Mouse (Mus musculus): ENCODE data around the gene Rps3. TPM values are rescaled to one million over a fixed set of nuclear protein-coding genes. Genes with fewer than 3 reads are reported as not detected.
A peak's percentile ranks its signal among the peaks of the same experiment; 100 is the strongest.

Gene Rps3
- polyA plus RNA-seq (2014; fragmentation: Nextera tagmentation; extraction: Ambion mirVana) = 870 and 995 TPM in 2 replicates

- ATAC-seq (ENCODE audit: low FRiP score, low TSS enrichment) = peak; percentile 97
- Histone ChIP-seq H3K9me3 (ENCODE audit: control insufficient read depth, low read length) (no peaks in the 10 kb centered on the region), H3K9ac (ENCODE audit: low read depth, low read length) (peak within 1 kb of the TSS; percentile 83), H3K4me2 (replicated peaks; ENCODE audit: low read depth, low read length) (peak within 1 kb of the TSS; percentile 86), H3K27me3 (ENCODE audit: control insufficient read depth, insufficient read depth, low read length) (no peaks in the 10 kb centered on the region), H3K36me3 (ENCODE audit: control insufficient read depth, insufficient read depth, low read length) (peaks cover 42% of the 10 kb centered on the region), H3K4me1 (ENCODE audit: control insufficient read depth, insufficient read depth, low read length) (peaks cover 27% of the 10 kb centered on the region), H3K4me3 (ENCODE audit: low read length) (peak within 1 kb of the TSS; percentile 91), H3K27ac (ENCODE audit: low read depth, low read length) (peak within 1 kb of the TSS; percentile 80)
- WGBS = under 1% methylated on average over 45 of the region's 45 CpGs
These were observed at the start of gene Rps3 for GRCm38 (mm10) chr7:99483271-99483923. TSS of gene Rps3 (minus strand) at chr7:99483738.

GRCm38 (mm10) chr7:99532526-99532925 is 49.0 kb upstream of the Rps3 start:
- Histone ChIP-seq H3K4me2 (replicated peaks; ENCODE audit: low read depth, low read length) (no peak overlapping the region), H3K9ac (ENCODE audit: low read depth, low read length) (no peak overlapping the region), H3K4me3 (ENCODE audit: low read length) (no peak overlapping the region), H3K27me3 (ENCODE audit: control insufficient read depth, insufficient read depth, low read length) (no peaks in the 10 kb centered on the region), H3K4me1 (ENCODE audit: control insufficient read depth, insufficient read depth, low read length) (peaks cover 27% of the 10 kb centered on the region), H3K27ac (ENCODE audit: low read depth, low read length) (no peak overlapping the region), H3K36me3 (ENCODE audit: control insufficient read depth, insufficient read depth, low read length) (no peaks in the 10 kb centered on the region), H3K9me3 (ENCODE audit: control insufficient read depth, low read length) (no peaks in the 10 kb centered on the region)
- ATAC-seq (ENCODE audit: low FRiP score, low TSS enrichment) = no peak
- 79% methylated on average over 4 of the region's 4 CpGs for WGBS

GRCm38 (mm10) chr7:99531408-99531970 is 48.0 kb upstream of the Rps3 start:
- 78% methylated on average over 3 of the region's 3 CpGs for WGBS
- H3K27me3 ChIP-seq (ENCODE audit: control insufficient read depth, insufficient read depth, low read length) = no peaks in the 10 kb centered on the region
- no peak for ATAC-seq (ENCODE audit: low FRiP score, low TSS enrichment)

GRCm38 (mm10) chr7:99529410-99529809 is 45.9 kb upstream of the Rps3 start:
- Histone ChIP-seq H3K36me3 (ENCODE audit: control insufficient read depth, insufficient read depth, low read length) (no peaks in the 10 kb centered on the region), H3K4me1 (ENCODE audit: control insufficient read depth, insufficient read depth, low read length) (peaks cover 12% of the 10 kb centered on the region), H3K27ac (ENCODE audit: low read depth, low read length) (no peak overlapping the region; the same call in 1 of the 2 replicates), H3K9ac (ENCODE audit: low read depth, low read length) (no peak overlapping the region), H3K4me2 (replicated peaks; ENCODE audit: low read depth, low read length) (no peak overlapping the region), H3K4me3 (ENCODE audit: low read length) (no peak overlapping the region), H3K9me3 (ENCODE audit: control insufficient read depth, low read length) (no peaks in the 10 kb centered on the region), H3K27me3 (ENCODE audit: control insufficient read depth, insufficient read depth, low read length) (no peaks in the 10 kb centered on the region)
- no peak for ATAC-seq (ENCODE audit: low FRiP score, low TSS enrichment)
- WGBS = 34% methylated on average over 5 of the region's 5 CpGs

More at GRCm38 (mm10) chr7:99531408-99531970, 48.0 kb upstream of the Rps3 start:
- H3K36me3 ChIP-seq (ENCODE audit: control insufficient read depth, insufficient read depth, low read length) = no peaks in the 10 kb centered on the region
- no peak overlapping the region for H3K4me3 ChIP-seq (ENCODE audit: low read length)
- H3K4me1 ChIP-seq (ENCODE audit: control insufficient read depth, insufficient read depth, low read length) = peaks cover 24% of the 10 kb centered on the region
- no peaks in the 10 kb centered on the region for H3K9me3 ChIP-seq (ENCODE audit: control insufficient read depth, low read length)
- H3K9ac ChIP-seq (ENCODE audit: low read depth, low read length) = no peak overlapping the region
- no peak overlapping the region for H3K4me2 ChIP-seq (replicated peaks; ENCODE audit: low read depth, low read length)
- H3K27ac ChIP-seq (ENCODE audit: low read depth, low read length) = no peak overlapping the region

GRCm38 (mm10) chr7:99528547-99528946 is 45.0 kb upstream of the Rps3 start:
- 40% methylated on average over 2 of the region's 2 CpGs for WGBS
- H3K27ac ChIP-seq (ENCODE audit: low read depth, low read length) = no peak overlapping the region
- H3K4me2 ChIP-seq (replicated peaks; ENCODE audit: low read depth, low read length) = no peak overlapping the region

GRCm38 (mm10) chr7:99523837-99524236 is 40.3 kb upstream of the Rps3 start:
- no peak for ATAC-seq (ENCODE audit: low FRiP score, low TSS enrichment)
- H3K4me1 ChIP-seq (ENCODE audit: control insufficient read depth, insufficient read depth, low read length) = no peaks in the 10 kb centered on the region

More at GRCm38 (mm10) chr7:99528547-99528946, 45.0 kb upstream of the Rps3 start:
- Histone ChIP-seq H3K27me3 (ENCODE audit: control insufficient read depth, insufficient read depth, low read length) (no peaks in the 10 kb centered on the region), H3K9ac (ENCODE audit: low read depth, low read length) (no peak overlapping the region), H3K4me1 (ENCODE audit: control insufficient read depth, insufficient read depth, low read length) (peaks cover 12% of the 10 kb centered on the region), H3K36me3 (ENCODE audit: control insufficient read depth, insufficient read depth, low read length) (no peaks in the 10 kb centered on the region), H3K4me3 (ENCODE audit: low read length) (no peak overlapping the region), H3K9me3 (ENCODE audit: control insufficient read depth, low read length) (no peaks in the 10 kb centered on the region)
- peak; percentile 56; the same call in 1 of the 2 replicates for ATAC-seq (ENCODE audit: low FRiP score, low TSS enrichment)

GRCm38 (mm10) chr7:99523121-99523520 is 39.6 kb upstream of the Rps3 start:
- no peak for ATAC-seq (ENCODE audit: low FRiP score, low TSS enrichment)
- Histone ChIP-seq H3K36me3 (ENCODE audit: control insufficient read depth, insufficient read depth, low read length) (no peaks in the 10 kb centered on the region), H3K27ac (ENCODE audit: low read depth, low read length) (no peak overlapping the region), H3K9ac (ENCODE audit: low read depth, low read length) (no peak overlapping the region), H3K4me2 (replicated peaks; ENCODE audit: low read depth, low read length) (no peak overlapping the region), H3K4me3 (ENCODE audit: low read length) (no peak overlapping the region), H3K4me1 (ENCODE audit: control insufficient read depth, insufficient read depth, low read length) (no peaks in the 10 kb centered on the region), H3K27me3 (ENCODE audit: control insufficient read depth, insufficient read depth, low read length) (no peaks in the 10 kb centered on the region), H3K9me3 (ENCODE audit: control insufficient read depth, low read length) (no peaks in the 10 kb centered on the region)
- WGBS = 58% methylated on average over 8 of the region's 8 CpGs

More at GRCm38 (mm10) chr7:99523837-99524236, 40.3 kb upstream of the Rps3 start:
- H3K9me3 ChIP-seq (ENCODE audit: control insufficient read depth, low read length) = no peaks in the 10 kb centered on the region
- no peak overlapping the region for H3K4me3 ChIP-seq (ENCODE audit: low read length)
- WGBS = 78% methylated on average over 1 of the region's 1 CpGs
- H3K9ac ChIP-seq (ENCODE audit: low read depth, low read length) = no peak overlapping the region
- no peak overlapping the region for H3K27ac ChIP-seq (ENCODE audit: low read depth, low read length)
- H3K36me3 ChIP-seq (ENCODE audit: control insufficient read depth, insufficient read depth, low read length) = no peaks in the 10 kb centered on the region
- no peaks in the 10 kb centered on the region for H3K27me3 ChIP-seq (ENCODE audit: control insufficient read depth, insufficient read depth, low read length)
- no peak overlapping the region for H3K4me2 ChIP-seq (replicated peaks; ENCODE audit: low read depth, low read length)

- Histone ChIP-seq H3K36me3 (ENCODE audit: control insufficient read depth, insufficient read depth, low read length) (no peaks in the 10 kb centered on the region), H3K4me1 (ENCODE audit: control insufficient read depth, insufficient read depth, low read length) (no peaks in the 10 kb centered on the region), H3K4me3 (ENCODE audit: low read length) (no peak overlapping the region), H3K9me3 (ENCODE audit: control insufficient read depth, low read length) (no peaks in the 10 kb centered on the region), H3K4me2 (replicated peaks; ENCODE audit: low read depth, low read length) (no peak overlapping the region), H3K27me3 (ENCODE audit: control insufficient read depth, insufficient read depth, low read length) (no peaks in the 10 kb centered on the region), H3K9ac (ENCODE audit: low read depth, low read length) (no peak overlapping the region), H3K27ac (ENCODE audit: low read depth, low read length) (peak overlapping the region; percentile 26; the same call in 1 of the 2 replicates)
- WGBS = 53% methylated on average over 4 of the region's 4 CpGs
- no peak for ATAC-seq (ENCODE audit: low FRiP score, low TSS enrichment)
These were observed 35.6 kb upstream of the Rps3 start for GRCm38 (mm10) chr7:99518954-99519644.

GRCm38 (mm10) chr7:99516814-99517157 is 33.2 kb upstream of the Rps3 start:
- ATAC-seq (ENCODE audit: low FRiP score, low TSS enrichment) = no peak

More at GRCm38 (mm10) chr7:99516814-99517157, 33.2 kb upstream of the Rps3 start:
- Histone ChIP-seq H3K4me2 (replicated peaks; ENCODE audit: low read depth, low read length) (no peak overlapping the region), H3K36me3 (ENCODE audit: control insufficient read depth, insufficient read depth, low read length) (no peaks in the 10 kb centered on the region), H3K9me3 (ENCODE audit: control insufficient read depth, low read length) (no peaks in the 10 kb centered on the region), H3K27ac (ENCODE audit: low read depth, low read length) (no peak overlapping the region), H3K4me1 (ENCODE audit: control insufficient read depth, insufficient read depth, low read length) (no peaks in the 10 kb centered on the region), H3K9ac (ENCODE audit: low read depth, low read length) (no peak overlapping the region), H3K27me3 (ENCODE audit: control insufficient read depth, insufficient read depth, low read length) (no peaks in the 10 kb centered on the region), H3K4me3 (ENCODE audit: low read length) (no peak overlapping the region)
- WGBS = 81% methylated on average over 3 of the region's 3 CpGs
